Mouse (Mus musculus): ENCODE data around the gene Msh5. TPM values are rescaled to one million over a fixed set of nuclear protein-coding genes. Genes with fewer than 3 reads are reported as not detected.

Msh5 gene
- 6.9 and 8.1 TPM in 2 replicates for polyA plus RNA-seq (2015; fragmentation: Nextera tagmentation; extraction: Ambion mirVana)

GRCm38 (mm10) chr17:35046681-35047455, at the start of gene Msh5:
Msh5 (minus strand) TSS chr17:35046745.

GRCm38 (mm10) chr17:35088825-35089644, 42.5 kb upstream of the Msh5 start, which contains the start of gene Abhd16a:
Abhd16a (plus strand) TSS chr17:35089263.

GRCm38 (mm10) chr17:35085208-35085865, 38.8 kb upstream of the Msh5 start, which contains the start of gene Ly6g6f:
Ly6g6f (minus strand) TSS chr17:35085610.

GRCm38 (mm10) chr17:35077786-35078233, 31.3 kb upstream of the Msh5 start, which contains the start of gene Ly6g6d:
Ly6g6d (minus strand) TSS chr17:35078065.

GRCm38 (mm10) chr17:35076507-35077176, 30.1 kb upstream of the Msh5 start, which contains the start of gene Ly6g6e:
Ly6g6e (plus strand) TSS chr17:35076902.

GRCm38 (mm10) chr17:35066084-35066483, 19.5 kb upstream of the Msh5 start, which contains the start of gene Mpig6b:
Mpig6b (minus strand) TSS chr17:35066184.

GRCm38 (mm10) chr17:35064951-35065947, 18.7 kb upstream of the Msh5 start, which contains the start of gene Ly6g6c:
Ly6g6c (plus strand) TSS chr17:35065388.

GRCm38 (mm10) chr17:35058911-35059892, 12.7 kb upstream of the Msh5 start, which contains the start of gene Ddah2:
Ddah2 (plus strand) TSS chr17:35059035.

GRCm38 (mm10) chr17:35049561-35050016, 3.0 kb upstream of the Msh5 start, which contains the start of gene Clic1:
Clic1 (plus strand) TSS chr17:35049966.

GRCm38 (mm10) chr17:35027277-35028068, 19.1 kb downstream of the Msh5 start, which contains the start of gene Sapcd1:
Sapcd1 (minus strand) TSS chr17:35028016.

GRCm38 (mm10) chr17:35016376-35016775, 30.2 kb downstream of the Msh5 start, which contains the start of gene Vwa7:
Vwa7 (plus strand) TSS chr17:35016579.

GRCm38 (mm10) chr17:35000717-35001451, 45.7 kb downstream of the Msh5 start, which contains the start of gene Vars:
Vars (plus strand) TSS chr17:35000987.

GRCm38 (mm10) chr17:34981690-34982180, 64.8 kb downstream of the Msh5 start, which contains the start of gene Lsm2:
Lsm2 (plus strand) TSS chr17:34981862.

Data from spleen, postnatal 0 days (tissue).